Mouse (Mus musculus) kidney, embryonic 15.5 days (tissue): ENCODE results near the gene Mfsd5. TPM values are rescaled to one million over a fixed set of nuclear protein-coding genes. Genes with fewer than 3 reads are reported as not detected.

Experiments
- polyA plus RNA-seq: library from polyadenylated mRNA; unstranded; fragments of >200 nt; fragmentation: Nextera tagmentation; extraction: Ambion mirVana; gene quantifications from 2 replicates; pipeline ENCODE4 v1.2.1, GENCODE M21; 2015

The Mfsd5 gene
- polyA plus RNA-seq, 1 experiment from 2014 or later, result 68.6 TPM

Other genes with a start within 250 kb of the Mfsd5 start
- 127 and 130 TPM in 2 replicates for gene Eif4b, start 205.7 kb upstream of the Mfsd5 start, polyA plus RNA-seq
- gene Tns2, start 179.0 kb upstream of the Mfsd5 start, polyA plus RNA-seq, result 39.7 and 48.4 TPM in 2 replicates
- 18.0 and 18.4 TPM in 2 replicates for gene Spryd3, start 143.2 kb upstream of the Mfsd5 start, polyA plus RNA-seq
- gene Igfbp6, start 135.1 kb upstream of the Mfsd5 start, polyA plus RNA-seq, result 31.0 and 33.6 TPM in 2 replicates
- gene Soat2, start 128.9 kb upstream of the Mfsd5 start, polyA plus RNA-seq, result 0.33 and 1.1 TPM in 2 replicates
- 72.7 and 77.1 TPM in 2 replicates for gene Zfp740, start 76.2 kb upstream of the Mfsd5 start, polyA plus RNA-seq
- 95.2 and 112 TPM in 2 replicates for gene Csad, start 74.7 kb upstream of the Mfsd5 start, polyA plus RNA-seq
- 1.4 TPM in 2 replicates for gene Itgb7, start 47.5 kb upstream of the Mfsd5 start, polyA plus RNA-seq
- gene Rarg, start 21.9 kb upstream of the Mfsd5 start, polyA plus RNA-seq, result 27.9 and 30.3 TPM in 2 replicates
- gene Gm9918, start 8.9 kb upstream of the Mfsd5 start, polyA plus RNA-seq, result 0.44 and 0.55 TPM in 2 replicates
- 23.5 and 31.0 TPM in 2 replicates for gene Espl1, start 16.8 kb downstream of the Mfsd5 start, polyA plus RNA-seq
- 382 and 393 TPM in 2 replicates for gene Pfdn5, start 46.7 kb downstream of the Mfsd5 start, polyA plus RNA-seq
- gene Myg1, start 52.3 kb downstream of the Mfsd5 start, polyA plus RNA-seq, result 106 and 122 TPM in 2 replicates
- gene Aaas, start 71.3 kb downstream of the Mfsd5 start, polyA plus RNA-seq, result 83.2 and 83.7 TPM in 2 replicates
- 1.3 and 5.9 TPM in 2 replicates for gene Sp7, start 87.7 kb downstream of the Mfsd5 start, polyA plus RNA-seq
- 10.8 and 11.1 TPM in 2 replicates for gene Sp1, start 126.7 kb downstream of the Mfsd5 start, polyA plus RNA-seq
- gene Amhr2, start 165.9 kb downstream of the Mfsd5 start, polyA plus RNA-seq, result 0.75 and 1.7 TPM in 2 replicates
- gene Prr13, start 179.6 kb downstream of the Mfsd5 start, polyA plus RNA-seq, result 82.9 and 86.1 TPM in 2 replicates
- gene Pcbp2, start 191.1 kb downstream of the Mfsd5 start, polyA plus RNA-seq, result 210 and 217 TPM in 2 replicates
- 2.8 and 5.5 TPM in 2 replicates for gene Gm10337, start 224.3 kb downstream of the Mfsd5 start, polyA plus RNA-seq
- gene Map3k12, start 237.6 kb downstream of the Mfsd5 start, polyA plus RNA-seq, result 15.3 and 19.7 TPM in 2 replicates
- 89.9 and 92.0 TPM in 2 replicates for gene Tarbp2, start 238.7 kb downstream of the Mfsd5 start, polyA plus RNA-seq
- gene Npff, start 245.5 kb downstream of the Mfsd5 start, polyA plus RNA-seq, result 2.4 and 3.4 TPM in 2 replicates